Mouse (Mus musculus) hindbrain, embryonic 16.5 days (tissue): ENCODE measurements at regions not wholly inside any gene's neighbourhood (a gene's known extent, or its start where the extent isn't known, plus 50 kb on each side); places are given as distances from the start of the nearest gene placed in this dataset.

ENCODE experiments used
- ATAC-seq: fragments of 200-750 bp; cut with Nextera tagmentation; 2 replicates; pipeline ENCODE4 v1.8.0; 2017; ENCODE audit warnings: moderate TSS enrichment, moderate library complexity
- H3K27ac ChIP-seq: fragments of 300-500 bp; sonication (generic); 2 replicates; pipeline ENCODE4 v1.5.1; 2014; ENCODE audit warnings: low read depth, mild to moderate bottlenecking, control low read depth, low read length, moderate library complexity
- H3K27me3 ChIP-seq: fragments of 300-500 bp; sonication (generic); replicated peaks from 2 replicates; pipeline ENCODE4 v1.6.1; 2014; ENCODE audit warnings: low read length; ENCODE audit not compliant: control insufficient read depth, insufficient read depth
- H3K36me3 ChIP-seq: fragments of 300-500 bp; sonication (generic); 2 replicates; pipeline ENCODE4 v1.6.1; 2014; ENCODE audit warnings: mild to moderate bottlenecking, low read length, moderate library complexity, mixed read lengths; ENCODE audit not compliant: control insufficient read depth, insufficient read depth
- H3K4me1 ChIP-seq: fragments of 300-500 bp; sonication (generic); 2 replicates; pipeline ENCODE4 v1.6.1; 2014; ENCODE audit warnings: low read depth, low read length; ENCODE audit not compliant: control insufficient read depth, insufficient read depth
- H3K4me2 ChIP-seq: fragments of 300-500 bp; sonication (generic); 2 replicates; pipeline ENCODE4 v1.6.1; 2014; ENCODE audit warnings: mild to moderate bottlenecking, low read length, control low read depth, moderate library complexity
- H3K4me3 ChIP-seq: fragments of 300-500 bp; sonication (generic); 2 replicates; pipeline ENCODE4 v1.5.1; 2014; ENCODE audit warnings: mild to moderate bottlenecking, low read length, control low read depth, moderate library complexity
- H3K9ac ChIP-seq: fragments of 300-500 bp; sonication (generic); 2 replicates; pipeline ENCODE4 v1.6.1; 2014; ENCODE audit warnings: low read depth, mild to moderate bottlenecking, control low read depth, low read length, moderate library complexity
- H3K9me3 ChIP-seq: fragments of 300-500 bp; sonication (generic); 2 replicates; pipeline ENCODE4 v1.6.1; 2014; ENCODE audit warnings: mild to moderate bottlenecking, low read length, moderate library complexity; ENCODE audit not compliant: control insufficient read depth
- WGBS: fragments of 180-500 bp; shearing (Covaris S2); extraction: QIAGEN DNeasy Blood & Tissue Kit; methylation state at CpG from one replicate; pipeline ENCODE4 v1.1.7; 2014; 5-methylcytosine and 5-hydroxymethylcytosine counted together

GRCm38 (mm10) chr15:67729492-67729891 is 1228.8 kb upstream of the Lrrc6 start:
- H3K36me3 ChIP-seq = no peaks in the 10 kb centered on the region
- no peak overlapping the region for H3K9ac ChIP-seq
- ATAC-seq = no peak
- 59% methylated on average over 8 of the region's 8 CpGs for WGBS
- no peak overlapping the region for H3K4me3 ChIP-seq
- H3K4me2 ChIP-seq = no peak overlapping the region
- H3K27me3 ChIP-seq = no peaks in the 10 kb centered on the region
- H3K27ac ChIP-seq = no peak overlapping the region
- no peaks in the 10 kb centered on the region for H3K9me3 ChIP-seq
- no peaks in the 10 kb centered on the region for H3K4me1 ChIP-seq

- H3K4me1 ChIP-seq = no peaks in the 10 kb centered on the region
- no peaks in the 10 kb centered on the region for H3K36me3 ChIP-seq
- WGBS = 82% methylated on average over 5 of the region's 5 CpGs
- no peak overlapping the region for H3K4me2 ChIP-seq
- no peaks in the 10 kb centered on the region for H3K9me3 ChIP-seq
- H3K4me3 ChIP-seq = no peak overlapping the region
- no peak for ATAC-seq
- no peaks in the 10 kb centered on the region for H3K27me3 ChIP-seq
- no peak overlapping the region for H3K9ac ChIP-seq
- H3K27ac ChIP-seq = no peak overlapping the region
These were observed 1224.5 kb upstream of the Lrrc6 start for GRCm38 (mm10) chr15:67725239-67725638.

- H3K9ac ChIP-seq = no peak overlapping the region
- no peaks in the 10 kb centered on the region for H3K36me3 ChIP-seq
- 64% methylated on average over 3 of the region's 3 CpGs for WGBS
- ATAC-seq = no peak
- H3K27me3 ChIP-seq = no peaks in the 10 kb centered on the region
- H3K4me2 ChIP-seq = no peak overlapping the region
- H3K4me3 ChIP-seq = no peak overlapping the region
- H3K4me1 ChIP-seq = no peaks in the 10 kb centered on the region
- no peaks in the 10 kb centered on the region for H3K9me3 ChIP-seq
- no peak overlapping the region for H3K27ac ChIP-seq
These were observed 1213.5 kb upstream of the Lrrc6 start for GRCm38 (mm10) chr15:67714203-67714602.

- no peaks in the 10 kb centered on the region for H3K4me1 ChIP-seq
- H3K4me3 ChIP-seq = no peak overlapping the region
- 81% methylated on average over 1 of the region's 1 CpGs for WGBS
- no peaks in the 10 kb centered on the region for H3K36me3 ChIP-seq
- H3K9me3 ChIP-seq = no peaks in the 10 kb centered on the region
- H3K27ac ChIP-seq = no peak overlapping the region
- H3K27me3 ChIP-seq = no peaks in the 10 kb centered on the region
- H3K4me2 ChIP-seq = no peak overlapping the region
- ATAC-seq = no peak
- H3K9ac ChIP-seq = no peak overlapping the region
These were observed 1185.4 kb upstream of the Lrrc6 start for GRCm38 (mm10) chr15:67686140-67686539.

- no peaks in the 10 kb centered on the region for H3K36me3 ChIP-seq
- H3K9me3 ChIP-seq = no peaks in the 10 kb centered on the region
- no peaks in the 10 kb centered on the region for H3K27me3 ChIP-seq
- H3K9ac ChIP-seq = no peak overlapping the region
- no peaks in the 10 kb centered on the region for H3K4me1 ChIP-seq
- 96% methylated on average over 2 of the region's 2 CpGs for WGBS
- no peak overlapping the region for H3K27ac ChIP-seq
- ATAC-seq = no peak
- H3K4me2 ChIP-seq = no peak overlapping the region
- H3K4me3 ChIP-seq = no peak overlapping the region
These were observed 1172.6 kb upstream of the Lrrc6 start for GRCm38 (mm10) chr15:67673276-67673675.

GRCm38 (mm10) chr15:67636155-67636554 is 1135.4 kb upstream of the Lrrc6 start:
- Histone ChIP-seq H3K4me1 (no peaks in the 10 kb centered on the region), H3K4me3 (no peak overlapping the region), H3K27me3 (no peaks in the 10 kb centered on the region), H3K9ac (no peak overlapping the region), H3K36me3 (no peaks in the 10 kb centered on the region), H3K4me2 (no peak overlapping the region), H3K9me3 (no peaks in the 10 kb centered on the region), H3K27ac (no peak overlapping the region)
- 26% methylated on average over 1 of the region's 1 CpGs for WGBS
- ATAC-seq = no peak

- Histone ChIP-seq H3K36me3 (no peaks in the 10 kb centered on the region), H3K4me1 (no peaks in the 10 kb centered on the region), H3K4me2 (no peak overlapping the region), H3K4me3 (no peak overlapping the region), H3K9ac (no peak overlapping the region), H3K9me3 (peaks cover 2% of the 10 kb centered on the region; the same call in 1 of the 2 replicates), H3K27ac (no peak overlapping the region), H3K27me3 (no peaks in the 10 kb centered on the region)
- no peak for ATAC-seq
- WGBS = 82% methylated on average over 3 of the region's 3 CpGs
These were observed 1126.1 kb upstream of the Lrrc6 start for GRCm38 (mm10) chr15:67626704-67627287.

GRCm38 (mm10) chr15:67611896-67612295 is 1111.2 kb upstream of the Lrrc6 start:
- Histone ChIP-seq H3K4me1 (no peaks in the 10 kb centered on the region), H3K27me3 (no peaks in the 10 kb centered on the region), H3K27ac (no peak overlapping the region), H3K36me3 (no peaks in the 10 kb centered on the region), H3K4me2 (no peak overlapping the region), H3K9me3 (no peaks in the 10 kb centered on the region), H3K4me3 (no peak overlapping the region), H3K9ac (no peak overlapping the region)
- no peak for ATAC-seq
- 80% methylated on average over 3 of the region's 3 CpGs for WGBS

GRCm38 (mm10) chr15:67598426-67598825 is 1097.7 kb upstream of the Lrrc6 start:
- no peak for ATAC-seq
- H3K4me3 ChIP-seq = no peak overlapping the region
- 69% methylated on average over 4 of the region's 4 CpGs for whole genome bisulfite sequencing
- H3K9me3 ChIP-seq = no peaks in the 10 kb centered on the region
- H3K27ac ChIP-seq = no peak overlapping the region
- no peaks in the 10 kb centered on the region for H3K27me3 ChIP-seq
- H3K9ac ChIP-seq = no peak overlapping the region
- no peaks in the 10 kb centered on the region for H3K36me3 ChIP-seq
- no peaks in the 10 kb centered on the region for H3K4me1 ChIP-seq
- H3K4me2 ChIP-seq = no peak overlapping the region

GRCm38 (mm10) chr15:67576581-67576980 is 1075.9 kb upstream of the Lrrc6 start:
- Histone ChIP-seq H3K9ac (no peak overlapping the region), H3K4me2 (no peak overlapping the region), H3K27ac (no peak overlapping the region), H3K4me1 (no peaks in the 10 kb centered on the region), H3K9me3 (no peaks in the 10 kb centered on the region), H3K4me3 (no peak overlapping the region), H3K27me3 (no peaks in the 10 kb centered on the region), H3K36me3 (no peaks in the 10 kb centered on the region)
- WGBS = 81% methylated on average over 1 of the region's 1 CpGs
- ATAC-seq = no peak
